ENCODE assay signal across 17 mouse cellular contexts in genomic region chr2:55517297-55517696, GRCm38 (mm10).
"Had no signal": no experiment of that assay in that cellular context is flagged by ENCODE, and none has a peak within 500 bp of the region (broad histone marks: within the 10 kb centered on the region; RNA-seq: fewer than 3 reads in every experiment).

No protein-coding gene starts in this region.

- H3K27me3 ChIP-seq: lung, embryonic 15.5 days; midbrain, embryonic 12.5 days; neural tube, embryonic 13.5 days; neural tube, embryonic 15.5 days had no signal

- H3K4me2 ChIP-seq: lung, embryonic 15.5 days; midbrain, embryonic 12.5 days; neural tube, embryonic 13.5 days; neural tube, embryonic 15.5 days had no signal

- H3K4me3 ChIP-seq: lung, embryonic 15.5 days; midbrain, embryonic 10.5 days; midbrain, embryonic 12.5 days; neural tube, embryonic 13.5 days; neural tube, embryonic 15.5 days had no signal

- DNase-seq: lung, adult 18-20 months; lung, postnatal 10 days; lung, postnatal 4 days; midbrain, embryonic 14.5 days; retina, postnatal 1 day; right cerebral cortex, adult 18-20 months; right cerebral cortex, postnatal 25 days; right cerebral cortex, postnatal 4 days; spleen, adult 18-20 months; thymus, adult 18-20 months; thymus, postnatal 25 days; thymus, postnatal 4 days had no signal

- H3K36me3 ChIP-seq: lung, embryonic 15.5 days; midbrain, embryonic 10.5 days; midbrain, embryonic 12.5 days; neural tube, embryonic 13.5 days; neural tube, embryonic 15.5 days had no signal
